Mouse (Mus musculus) layer of hippocampus, postnatal 36 days (tissue): ENCODE measurements around the gene Kcns1. TPM values are rescaled to one million over a fixed set of nuclear protein-coding genes. Genes with fewer than 3 reads are reported as not detected.

Experiments
- DNase-seq, 2 experiments: peaks; one replicate each; pipeline ENCODE4 v3.0.0; 2022
- total RNA-seq, 2 experiments: library from RNA; stranded (reverse); gene quantifications; 2 replicates each; pipeline ENCODE4 v1.2.3; 2021

Kcns1 gene
- total RNA-seq, 2 experiments from 2014 or later, result 4.0 to 4.2 TPM

GRCm38 (mm10) chr2:164123169-164123766 is 47.6 kb downstream of the Kcns1 start:
- DNase-seq, result no peak

DNA sequence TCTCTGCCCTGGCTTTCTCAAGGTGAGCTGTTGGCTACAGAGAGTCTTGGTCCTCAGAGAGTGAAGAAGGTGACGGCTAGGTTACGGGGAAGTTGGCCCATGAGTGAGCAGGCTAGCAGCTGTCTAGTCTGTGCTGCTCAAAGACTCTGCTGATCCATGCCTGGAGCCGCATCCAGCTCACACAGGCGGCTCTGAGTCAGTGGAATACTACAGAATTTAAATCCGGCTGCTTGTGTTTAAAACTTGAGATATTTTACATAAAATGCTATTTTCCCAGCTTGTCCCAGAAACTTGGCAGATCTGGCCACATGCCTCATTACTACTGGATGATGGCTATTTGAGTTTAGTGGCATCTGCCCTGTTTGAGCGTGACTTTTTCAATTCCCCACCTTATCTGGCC is 51.4 kb downstream of the Kcns1 start:
- no peak for DNase-seq

DNA sequence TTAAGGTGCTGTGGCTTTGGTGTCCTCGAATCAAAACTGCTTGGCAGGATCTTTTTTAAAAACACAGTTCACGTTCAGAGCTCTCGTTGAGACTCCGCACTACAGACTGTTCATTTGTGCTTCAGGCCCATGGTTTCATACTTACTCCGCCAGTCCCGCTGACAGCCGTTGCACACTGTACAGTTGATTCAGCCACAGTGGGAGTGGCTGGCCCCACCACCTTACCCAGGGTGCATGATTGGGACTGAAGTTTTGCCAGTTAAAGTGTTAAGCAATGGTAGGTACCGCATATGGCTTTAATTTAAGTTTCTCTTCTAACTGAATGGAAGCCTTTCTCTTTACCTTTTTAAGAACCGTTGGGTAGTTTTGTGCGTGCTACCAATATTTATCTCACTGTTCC is 55.4 kb downstream of the Kcns1 start:
- DNase-seq, result no peak

DNA sequence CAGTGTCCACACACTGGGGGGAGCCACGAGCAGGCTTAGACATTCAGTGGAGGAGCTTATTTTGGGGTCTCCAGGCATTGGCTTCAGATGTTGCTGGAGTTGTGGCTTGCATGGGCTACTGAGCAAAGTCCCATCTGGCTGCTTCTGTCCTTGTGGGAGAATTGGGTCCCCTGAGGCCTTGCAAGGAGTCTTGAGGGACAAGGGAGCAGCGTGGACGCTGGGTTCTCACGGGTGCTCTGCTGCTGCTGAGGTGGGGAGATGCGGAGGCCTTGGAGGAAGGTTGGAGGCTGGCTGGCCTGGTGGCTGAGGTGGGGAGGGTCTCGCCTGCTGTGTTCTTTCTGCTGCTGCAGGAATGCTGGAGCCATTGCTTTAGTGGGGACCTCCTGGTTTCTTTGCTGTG is 56.9 kb downstream of the Kcns1 start:
- no peak for DNase-seq

Other genes starting within 250 kb of the Kcns1 start
- gene Ywhab, start 176.2 kb downstream of the Kcns1 start, total RNA-seq, result 100 to 1,000 TPM; 531 to 565 TPM
- under 1 TPM in 1 of 2 experiments, not detected in 1; 0.37 TPM for gene Pabpc1l, start 145.7 kb downstream of the Kcns1 start, total RNA-seq
- gene Stk4, start 100.8 kb downstream of the Kcns1 start, total RNA-seq, result 10 to 100 TPM; 50.4 to 51.2 TPM
- 100 to 1,000 TPM in 1 of 2 experiments, 10 to 100 TPM in 1; 99.4 to 114 TPM for gene Tomm34, start 99.9 kb downstream of the Kcns1 start, total RNA-seq
- gene Wfdc5, start 11.6 kb upstream of the Kcns1 start, total RNA-seq, result not detected
- not detected for gene Wfdc12, start 19.5 kb upstream of the Kcns1 start, total RNA-seq
- not detected for gene Wfdc15a, start 29.0 kb upstream of the Kcns1 start, total RNA-seq
- not detected for gene Wfdc15b, start 50.5 kb upstream of the Kcns1 start, total RNA-seq
- gene Svs2, start 67.4 kb upstream of the Kcns1 start, total RNA-seq, result not detected
- not detected for gene Svs3b, start 85.5 kb upstream of the Kcns1 start, total RNA-seq
- not detected for gene Svs4, start 107.3 kb upstream of the Kcns1 start, total RNA-seq
- gene Svs3a, start 118.2 kb upstream of the Kcns1 start, total RNA-seq, result not detected
- gene Svs6, start 145.6 kb upstream of the Kcns1 start, total RNA-seq, result not detected
- not detected for gene Svs5, start 161.6 kb upstream of the Kcns1 start, total RNA-seq
- gene Slpi, start 218.0 kb upstream of the Kcns1 start, total RNA-seq, result 1 to 10 TPM in 1 of 2 experiments, under 1 TPM in 1; 0.85 to 1.4 TPM
- under 1 TPM; 0.35 to 0.46 TPM for gene Rbpjl, start 232.0 kb upstream of the Kcns1 start, total RNA-seq
- 10 to 100 TPM; 13.0 to 13.4 TPM for gene Matn4, start 234.0 kb upstream of the Kcns1 start, total RNA-seq